Mouse (Mus musculus) embryonic facial prominence, embryonic 14.5 days (tissue): ENCODE measurements around the gene Foxn2. TPM values are rescaled to one million over a fixed set of nuclear protein-coding genes. Genes with fewer than 3 reads are reported as not detected.

Experiments used
- ATAC-seq: fragments of 200-750 bp; cut with Nextera tagmentation; 2 replicates; pipeline ENCODE4 v1.8.0; 2017; ENCODE audit warnings: low read depth, moderate number of reproducible peaks, moderate TSS enrichment
- DNase-seq: peaks from one replicate; pipeline ENCODE4 v3.0.0-alpha.2; 2015; ENCODE audit warnings: low spot score
- H3K27ac ChIP-seq: fragments of 300-500 bp; sonication (generic); replicated peaks from 2 replicates; pipeline ENCODE4 v1.5.1; 2014; ENCODE audit warnings: low read depth, mild to moderate bottlenecking, low read length, moderate library complexity
- H3K27me3 ChIP-seq: fragments of 300-500 bp; sonication (generic); replicated peaks from 2 replicates; pipeline ENCODE4 v1.6.1; 2014; ENCODE audit warnings: low read length; ENCODE audit not compliant: control insufficient read depth, insufficient read depth
- H3K36me3 ChIP-seq: fragments of 300-500 bp; sonication (generic); 2 replicates; pipeline ENCODE4 v1.6.1; 2014; ENCODE audit warnings: low read length, mixed read lengths; ENCODE audit not compliant: control insufficient read depth, insufficient read depth
- H3K4me1 ChIP-seq: fragments of 300-500 bp; sonication (generic); 2 replicates; pipeline ENCODE4 v1.6.1; 2014; ENCODE audit warnings: antibody characterized with exemption, low read length; ENCODE audit not compliant: control insufficient read depth, insufficient read depth
- H3K4me2 ChIP-seq: fragments of 300-500 bp; sonication (generic); 2 replicates; pipeline ENCODE4 v1.6.1; 2014; ENCODE audit warnings: low read depth, mild to moderate bottlenecking, low read length, moderate library complexity, mixed read lengths
- H3K4me3 ChIP-seq: fragments of 300-500 bp; sonication (generic); 2 replicates; pipeline ENCODE4 v1.5.1; 2014; ENCODE audit warnings: low read depth, mild to moderate bottlenecking, low read length
- H3K9ac ChIP-seq: fragments of 300-500 bp; sonication (generic); 2 replicates; pipeline ENCODE4 v1.6.1; 2014; ENCODE audit warnings: low read depth, mild to moderate bottlenecking, low read length, moderate library complexity, mixed read lengths
- H3K9me3 ChIP-seq: fragments of 300-500 bp; sonication (generic); 2 replicates; pipeline ENCODE4 v1.6.1; 2016; ENCODE audit warnings: low read length; ENCODE audit not compliant: control insufficient read depth
- WGBS: fragments of 180-500 bp; shearing (Covaris S2); extraction: QIAGEN DNeasy Blood & Tissue Kit; methylation state at CpG from one replicate; pipeline ENCODE4 v1.1.7; 2014; 5-methylcytosine and 5-hydroxymethylcytosine counted together
- polyA plus RNA-seq: library from polyadenylated mRNA; unstranded; fragments of >200 nt; fragmentation: Nextera tagmentation; extraction: Ambion mirVana; gene quantifications from 2 replicates; pipeline ENCODE4 v1.2.1, GENCODE M21; 2014

The Foxn2 gene
- polyA plus RNA-seq, 1 experiment from 2014 or later: 13.9 TPM

- 93% methylated on average over 7 of the region's 7 CpGs for WGBS
- Histone ChIP-seq H3K4me3 (no peak overlapping the region), H3K4me1 (no peaks in the 10 kb centered on the region), H3K36me3 (peaks cover 5% of the 10 kb centered on the region; the same call in 1 of the 2 replicates), H3K27me3 (no peaks in the 10 kb centered on the region), H3K27ac (no peak overlapping the region), H3K9me3 (no peaks in the 10 kb centered on the region), H3K9ac (no peak overlapping the region), H3K4me2 (no peak overlapping the region)
- ATAC-seq (no peak), DNase-seq (no peak)
Measured at GRCm38 (mm10) chr17:88477165-88477564, 36.7 kb downstream of the Foxn2 start.

- no peak overlapping the region for H3K4me2 ChIP-seq
- no peak overlapping the region for H3K4me3 ChIP-seq
- peaks cover 5% of the 10 kb centered on the region; the same call in 1 of the 2 replicates for H3K36me3 ChIP-seq
- no peaks in the 10 kb centered on the region for H3K27me3 ChIP-seq
- no peaks in the 10 kb centered on the region for H3K9me3 ChIP-seq
- H3K4me1 ChIP-seq: no peaks in the 10 kb centered on the region
- no peak overlapping the region for H3K27ac ChIP-seq
- no peak overlapping the region for H3K9ac ChIP-seq
- no peak for DNase-seq
- ATAC-seq: no peak
Measured at GRCm38 (mm10) chr17:88477699-88478098, 37.2 kb downstream of the Foxn2 start.

GRCm38 (mm10) chr17:88479040-88479439 is 38.5 kb downstream of the Foxn2 start:
- Histone ChIP-seq H3K4me2 (no peak overlapping the region), H3K27ac (no peak overlapping the region), H3K9ac (no peak overlapping the region), H3K36me3 (peaks cover 5% of the 10 kb centered on the region; the same call in 1 of the 2 replicates), H3K27me3 (no peaks in the 10 kb centered on the region), H3K4me1 (no peaks in the 10 kb centered on the region), H3K4me3 (no peak overlapping the region), H3K9me3 (no peaks in the 10 kb centered on the region)
- no peak for ATAC-seq
- 84% methylated on average over 13 of the region's 13 CpGs for WGBS
- no peak for DNase-seq

DNA sequence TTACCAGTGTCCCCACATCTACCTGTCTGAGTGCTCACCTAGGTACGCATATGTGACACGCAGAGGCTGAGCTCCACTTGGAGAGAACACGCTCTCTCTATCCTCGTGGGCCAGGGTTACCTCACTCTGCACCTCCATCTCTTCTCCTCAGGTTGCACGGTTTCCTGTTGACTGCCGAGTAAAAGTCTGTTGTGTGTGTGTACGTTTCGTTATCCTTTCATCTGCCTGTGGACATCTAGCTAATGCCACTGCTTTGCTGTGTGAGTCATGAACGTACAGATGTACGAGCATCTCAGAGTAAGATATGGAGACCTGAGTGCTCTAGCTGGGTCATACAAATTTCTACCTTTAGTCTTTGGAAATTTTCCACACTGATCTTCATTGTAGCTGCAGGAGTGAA is 39.9 kb downstream of the Foxn2 start:
- no peak overlapping the region for H3K9ac ChIP-seq
- no peak for DNase-seq
- no peak overlapping the region for H3K4me2 ChIP-seq
- H3K9me3 ChIP-seq: no peaks in the 10 kb centered on the region
- no peaks in the 10 kb centered on the region for H3K27me3 ChIP-seq
- WGBS: 89% methylated on average over 10 of the region's 10 CpGs
- ATAC-seq: no peak
- H3K4me3 ChIP-seq: no peak overlapping the region
- H3K27ac ChIP-seq: no peak overlapping the region
- peaks cover 5% of the 10 kb centered on the region; the same call in 1 of the 2 replicates for H3K36me3 ChIP-seq
- H3K4me1 ChIP-seq: no peaks in the 10 kb centered on the region

DNA sequence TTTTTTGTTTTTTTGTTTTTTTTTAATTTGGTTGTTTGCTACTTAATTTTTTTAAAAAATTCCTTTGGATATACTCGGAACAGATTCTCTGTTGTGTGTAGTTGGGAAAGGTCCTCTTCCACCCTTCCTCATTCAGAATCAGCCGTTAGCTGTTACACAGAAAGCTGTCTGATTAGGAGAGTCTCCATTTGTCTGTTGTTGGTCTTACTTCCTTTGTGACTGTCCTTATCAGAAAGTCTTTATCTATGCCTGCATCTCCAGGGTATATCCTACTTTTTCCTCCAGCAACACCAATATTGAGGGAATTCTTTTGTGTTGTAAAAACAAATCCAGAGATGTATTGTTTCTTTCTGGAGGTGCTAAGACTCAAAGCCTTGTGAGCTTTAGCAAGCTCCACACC is 40.6 kb downstream of the Foxn2 start:
- H3K27ac ChIP-seq: no peak overlapping the region
- H3K36me3 ChIP-seq: peaks cover 5% of the 10 kb centered on the region; the same call in 1 of the 2 replicates
- H3K9me3 ChIP-seq: no peaks in the 10 kb centered on the region
- H3K27me3 ChIP-seq: no peaks in the 10 kb centered on the region
- no peak overlapping the region for H3K4me2 ChIP-seq
- ATAC-seq: no peak
- no peak overlapping the region for H3K4me3 ChIP-seq
- WGBS: 81% methylated on average over 2 of the region's 2 CpGs
- no peak for DNase-seq
- H3K9ac ChIP-seq: no peak overlapping the region
- H3K4me1 ChIP-seq: no peaks in the 10 kb centered on the region

- no peaks in the 10 kb centered on the region for H3K27me3 ChIP-seq
- no peak for ATAC-seq
- H3K4me2 ChIP-seq: no peak overlapping the region
- no peak overlapping the region for H3K27ac ChIP-seq
- H3K9ac ChIP-seq: no peak overlapping the region
- H3K9me3 ChIP-seq: no peaks in the 10 kb centered on the region
- H3K4me1 ChIP-seq: no peaks in the 10 kb centered on the region
- 0 out of 2 replicates have a peak, but pooled peaks cover 5% of the 10 kb centered on the region for H3K36me3 ChIP-seq
- H3K4me3 ChIP-seq: no peak overlapping the region
- DNase-seq: no peak
- 93% methylated on average over 3 of the region's 3 CpGs for WGBS
Measured at GRCm38 (mm10) chr17:88481587-88481986, 41.1 kb downstream of the Foxn2 start.

GRCm38 (mm10) chr17:88484539-88484938 is 44.0 kb downstream of the Foxn2 start:
- Histone ChIP-seq H3K4me1 (no peaks in the 10 kb centered on the region), H3K9ac (no peak overlapping the region), H3K36me3 (0 out of 2 replicates have a peak, but pooled peaks cover 7% of the 10 kb centered on the region), H3K4me2 (no peak overlapping the region), H3K9me3 (no peaks in the 10 kb centered on the region), H3K27ac (no peak overlapping the region), H3K4me3 (no peak overlapping the region), H3K27me3 (no peaks in the 10 kb centered on the region)
- WGBS: 93% methylated on average over 11 of the region's 11 CpGs
- ATAC-seq: no peak
- no peak for DNase-seq

DNA sequence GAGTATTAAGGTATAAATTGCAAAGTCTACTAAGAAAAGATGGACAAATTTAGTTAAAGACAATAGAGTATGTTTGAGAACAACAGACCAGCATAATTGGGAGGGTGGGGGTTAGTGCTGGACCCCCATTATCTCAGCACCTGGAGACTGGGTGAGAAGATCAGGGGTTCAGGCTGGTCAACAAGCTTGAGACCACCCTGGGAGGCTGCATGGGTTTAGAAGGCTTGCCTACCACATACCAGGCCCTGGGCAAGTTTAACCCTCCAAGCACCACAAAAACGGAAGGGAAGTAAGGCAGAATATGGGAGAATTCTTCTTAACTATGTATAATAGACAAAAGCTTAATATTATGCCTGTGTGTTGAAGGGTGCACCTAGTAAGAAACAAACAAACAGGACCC is 44.4 kb downstream of the Foxn2 start:
- Histone ChIP-seq H3K4me3 (no peak overlapping the region), H3K4me2 (no peak overlapping the region), H3K36me3 (0 out of 2 replicates have a peak, but pooled peaks cover 7% of the 10 kb centered on the region), H3K4me1 (no peaks in the 10 kb centered on the region), H3K9ac (no peak overlapping the region), H3K9me3 (no peaks in the 10 kb centered on the region), H3K27me3 (no peaks in the 10 kb centered on the region), H3K27ac (no peak overlapping the region)
- ATAC-seq: no peak
- DNase-seq: no peak
- 89% methylated on average over 1 of the region's 1 CpGs for WGBS

DNA sequence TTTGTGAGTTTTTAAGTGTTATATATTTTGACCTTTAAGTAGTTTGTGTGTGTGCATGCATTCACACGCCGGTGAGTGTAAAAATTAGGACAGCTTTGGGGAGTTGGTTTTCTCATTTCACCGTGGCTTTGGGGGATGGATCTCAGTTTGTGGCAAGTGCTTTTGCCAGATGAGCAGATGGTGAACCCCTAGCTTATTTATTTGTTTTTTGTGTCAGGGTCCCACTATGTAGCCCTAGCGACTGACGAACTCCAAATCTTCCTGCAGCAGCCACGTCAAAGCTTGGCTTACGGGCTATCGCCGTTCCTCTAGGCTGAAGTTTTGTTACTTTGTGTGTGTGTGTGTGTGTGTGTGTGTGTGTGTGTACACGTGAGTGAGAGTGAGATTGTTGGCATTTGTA is 50.0 kb downstream of the Foxn2 start:
- Histone ChIP-seq H3K9ac (no peak overlapping the region), H3K27ac (no peak overlapping the region), H3K27me3 (no peaks in the 10 kb centered on the region), H3K4me3 (no peak overlapping the region), H3K4me2 (no peak overlapping the region), H3K4me1 (0 out of 2 replicates have a peak, but pooled peaks cover 6% of the 10 kb centered on the region), H3K36me3 (0 out of 2 replicates have a peak, but pooled peaks cover 21% of the 10 kb centered on the region), H3K9me3 (no peaks in the 10 kb centered on the region)
- DNase-seq (no peak), ATAC-seq (no peak)
- 84% methylated on average over 10 of the region's 10 CpGs for WGBS
